Mouse (Mus musculus) hematopoietic stem cell, adult 5-6 weeks (primary cell): ENCODE results near the gene Lingo2. TPM values are rescaled to one million over a fixed set of nuclear protein-coding genes. Genes with fewer than 3 reads are reported as not detected.
A peak's percentile ranks its signal among the peaks of the same experiment; 100 is the strongest.

Source experiments
- ATAC-seq, 2 experiments: fragments of 125-278 bp in 1 of 2; replicated peaks in 1 of 2; 2 replicates each; pipeline ENCODE4 v1.8.0; 2016 to 2017; ENCODE audit warnings: inconsistent platforms in 2 of 2, mild to moderate bottlenecking in 2 of 2, moderate number of reproducible peaks in 2 of 2, low read depth in 1 of 2, moderate TSS enrichment in 1 of 2; ENCODE audit not compliant: low FRiP score in 2 of 2, poor library complexity in 2 of 2, severe bottlenecking in 2 of 2, insufficient read depth in 1 of 2, low TSS enrichment in 1 of 2
- total RNA-seq: library from RNA; stranded (forward); fragments of 172-1452, 232-1000 nt; gene quantifications from 2 replicates; pipeline ENCODE4 v1.2.3, GENCODE M21; 2017

Gene Lingo2
- total RNA-seq, 1 experiment from 2014 or later: not detected

- ATAC-seq: no peak
Observed at GRCm38 (mm10) chr4:36635666-36636065, 315.9 kb downstream of the Lingo2 start.

GRCm38 (mm10) chr4:36576801-36577200 lies 374.7 kb downstream of the Lingo2 start:
- ATAC-seq: no peak

GRCm38 (mm10) chr4:36576256-36576655 lies 375.3 kb downstream of the Lingo2 start:
- ATAC-seq: no peak

- ATAC-seq: peak; percentile 62 to 76
Observed at GRCm38 (mm10) chr4:36566544-36566943, 385.0 kb downstream of the Lingo2 start.

GRCm38 (mm10) chr4:36560997-36561396 lies 390.6 kb downstream of the Lingo2 start:
- ATAC-seq: no peak

GRCm38 (mm10) chr4:36540664-36541360 lies 410.7 kb downstream of the Lingo2 start:
- ATAC-seq: no peak

- ATAC-seq: no peak
Observed at GRCm38 (mm10) chr4:36533895-36534294, 417.7 kb downstream of the Lingo2 start.

GRCm38 (mm10) chr4:36490255-36490654 lies 461.3 kb downstream of the Lingo2 start:
- ATAC-seq: no peak

- ATAC-seq: no peak
Observed at GRCm38 (mm10) chr4:36435211-36435610, 516.3 kb downstream of the Lingo2 start.

- ATAC-seq: no peak
Observed at GRCm38 (mm10) chr4:36426192-36426591, 525.4 kb downstream of the Lingo2 start.

- ATAC-seq: no peak
Observed at GRCm38 (mm10) chr4:36407350-36407749, 544.2 kb downstream of the Lingo2 start.

GRCm38 (mm10) chr4:36368925-36369324 lies 582.6 kb downstream of the Lingo2 start:
- ATAC-seq: no peak

GRCm38 (mm10) chr4:36354401-36354800 lies 597.1 kb downstream of the Lingo2 start:
- ATAC-seq: no peak

GRCm38 (mm10) chr4:36331741-36332140 lies 619.8 kb downstream of the Lingo2 start:
- no peak for ATAC-seq

- ATAC-seq: no peak
Observed at GRCm38 (mm10) chr4:36325603-36326002, 625.9 kb downstream of the Lingo2 start.

- peak in 1 of 2 experiments; percentile 36; a peak in 1 of 4 replicates for ATAC-seq
Observed at GRCm38 (mm10) chr4:36313067-36313466, 638.5 kb downstream of the Lingo2 start.

- ATAC-seq: no peak
Observed at GRCm38 (mm10) chr4:36311431-36311830, 640.1 kb downstream of the Lingo2 start.

GRCm38 (mm10) chr4:36305228-36305627 lies 646.3 kb downstream of the Lingo2 start:
- ATAC-seq: peak in 1 of 2 experiments; percentile 62; a peak in 1 of 4 replicates

- ATAC-seq: no peak
Observed at GRCm38 (mm10) chr4:36289701-36290053, 661.9 kb downstream of the Lingo2 start.
